Mouse (Mus musculus) intestine, postnatal 0 days (tissue): ENCODE results near the gene Frmd4a. TPM values are rescaled to one million over a fixed set of nuclear protein-coding genes. Genes with fewer than 3 reads are reported as not detected.
A peak's percentile ranks its signal among the peaks of the same experiment; 100 is the strongest.

Experiments
- ATAC-seq: fragments of 200-750 bp; cut with Nextera tagmentation; 2 replicates; pipeline ENCODE4 v1.8.0; 2017; ENCODE audit warnings: mild to moderate bottlenecking, moderate TSS enrichment, moderate library complexity
- H3K27ac ChIP-seq: fragments of 300-500 bp; sonication (generic); 2 replicates; pipeline ENCODE4 v1.5.1; 2014; ENCODE audit warnings: mild to moderate bottlenecking, low read depth, low read length, moderate library complexity
- H3K27me3 ChIP-seq: fragments of 300-500 bp; sonication (generic); replicated peaks from 2 replicates; pipeline ENCODE4 v1.6.1; 2014; ENCODE audit warnings: low read length, mixed read lengths; ENCODE audit not compliant: control insufficient read depth, insufficient read depth
- H3K36me3 ChIP-seq: fragments of 300-500 bp; sonication (generic); 2 replicates; pipeline ENCODE4 v1.6.1; 2014; ENCODE audit warnings: mild to moderate bottlenecking, moderate library complexity; ENCODE audit not compliant: control insufficient read depth, insufficient read depth
- H3K4me1 ChIP-seq: fragments of 300-500 bp; sonication (generic); replicated peaks from 2 replicates; pipeline ENCODE4 v1.6.1; 2014; ENCODE audit warnings: antibody characterized with exemption, low read length, mixed read lengths; ENCODE audit not compliant: control insufficient read depth, insufficient read depth
- H3K4me2 ChIP-seq: fragments of 300-500 bp; sonication (generic); replicated peaks from 2 replicates; pipeline ENCODE4 v1.6.1; 2014; ENCODE audit warnings: low read depth, mild to moderate bottlenecking, moderate library complexity
- H3K4me3 ChIP-seq: fragments of 300-500 bp; sonication (generic); 2 replicates; pipeline ENCODE4 v1.5.1; 2014; ENCODE audit warnings: low read depth, low read length
- H3K9ac ChIP-seq: fragments of 300-500 bp; sonication (generic); 2 replicates; pipeline ENCODE4 v1.6.1; 2014; ENCODE audit warnings: mild to moderate bottlenecking, low read depth, low read length
- H3K9me3 ChIP-seq: fragments of 300-500 bp; sonication (generic); 2 replicates; pipeline ENCODE4 v1.6.1; 2016; ENCODE audit warnings: mixed run types; ENCODE audit not compliant: control insufficient read depth
- CTCF ChIP-seq: sonication (generic); IDR thresholded peaks from 2 replicates; pipeline ENCODE4 v1.5.1; 2016; ENCODE audit warnings: low read depth, mild to moderate bottlenecking, control low read depth, antibody characterized with exemption, moderate library complexity
- WGBS: fragments of 180-500 bp; shearing (Covaris S2); extraction: QIAGEN DNeasy Blood & Tissue Kit; methylation state at CpG from one replicate; pipeline ENCODE4 v1.1.7; 2014; 5-methylcytosine and 5-hydroxymethylcytosine counted together
- polyA plus RNA-seq: library from polyadenylated mRNA; unstranded; fragments of >200 nt; fragmentation: Nextera tagmentation; extraction: Ambion mirVana; gene quantifications from 2 replicates; pipeline ENCODE4 v1.2.1, GENCODE M21; 2015

The Frmd4a gene
- polyA plus RNA-seq, 1 experiment from 2014 or later = 4.5 TPM

DNA sequence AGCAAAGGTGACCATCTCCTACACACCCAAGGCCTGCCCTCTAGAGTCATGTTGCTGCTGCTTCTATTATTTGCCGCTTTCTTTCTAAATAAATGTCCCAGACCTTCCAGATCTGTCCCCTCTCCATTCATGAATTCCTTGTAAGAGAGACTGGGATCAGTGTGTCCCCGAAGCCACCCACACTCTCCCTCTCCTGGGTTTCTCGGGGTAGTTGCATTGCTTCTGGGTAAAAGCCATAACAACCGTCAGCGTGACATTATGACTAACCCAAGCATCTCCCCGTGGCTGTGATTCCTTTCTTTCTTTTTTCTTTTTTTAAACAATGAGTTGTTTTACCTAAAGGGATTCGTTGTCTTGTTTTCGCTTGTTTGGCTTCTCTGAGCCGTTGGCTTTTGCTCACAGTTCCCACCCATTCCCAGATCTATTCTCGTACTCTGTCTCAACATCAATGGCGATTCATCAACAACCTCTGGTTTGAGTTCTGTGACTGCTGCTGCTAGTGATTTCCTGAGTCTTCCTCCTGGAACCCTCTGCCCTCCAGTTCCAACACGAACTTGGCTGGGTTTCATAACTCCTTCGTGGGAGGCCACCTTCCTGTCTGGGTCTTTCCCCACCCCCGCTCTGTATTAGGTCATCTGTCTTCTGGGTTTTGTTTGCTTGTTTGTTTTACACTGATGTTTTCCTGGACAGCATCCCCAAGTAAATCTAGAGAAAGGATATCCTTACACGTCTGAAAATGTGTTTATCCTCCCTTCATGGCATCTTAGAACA, 483.9 kb downstream of the Frmd4a start:
- Histone ChIP-seq H3K9ac (no peak overlapping the region), H3K4me2 (no peak overlapping the region), H3K9me3 (no peaks in the 10 kb centered on the region), H3K4me1 (no peaks in the 10 kb centered on the region), H3K4me3 (no peak overlapping the region), H3K27ac (no peak overlapping the region), H3K27me3 (no peaks in the 10 kb centered on the region), H3K36me3 (no peaks in the 10 kb centered on the region)
- TF ChIP-seq CTCF = no peak
- 68% methylated on average over 15 of the region's 15 CpGs for WGBS
- no peak for ATAC-seq

DNA sequence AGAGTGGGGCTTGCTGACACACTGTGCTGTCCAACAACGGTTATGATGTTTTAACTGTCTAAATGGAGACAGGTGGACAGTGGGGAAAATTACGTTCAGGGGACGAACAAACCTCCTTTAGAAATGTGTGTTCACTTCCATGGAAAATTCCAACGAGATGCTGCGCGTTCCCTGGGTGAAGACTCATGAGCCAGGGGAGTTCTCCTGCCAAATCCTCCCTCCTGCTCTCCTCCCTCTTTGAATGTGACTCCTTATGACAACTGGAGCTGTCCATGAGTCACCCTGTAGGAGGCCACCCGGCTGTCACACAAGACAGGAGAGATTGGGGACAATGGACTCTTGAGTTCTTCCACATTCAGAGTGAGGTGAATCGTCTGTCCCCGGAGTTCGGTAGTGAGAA, 486.9 kb downstream of the Frmd4a start:
- Histone ChIP-seq H3K4me3 (no peak overlapping the region), H3K36me3 (no peaks in the 10 kb centered on the region), H3K4me2 (no peak overlapping the region), H3K27me3 (no peaks in the 10 kb centered on the region), H3K9ac (no peak overlapping the region), H3K27ac (no peak overlapping the region; the same call in 1 of the 2 replicates), H3K9me3 (no peaks in the 10 kb centered on the region), H3K4me1 (0 out of 2 replicates have a peak, but pooled peaks cover 3% of the 10 kb centered on the region)
- no peak for TF ChIP-seq CTCF
- ATAC-seq = no peak
- 76% methylated on average over 10 of the region's 10 CpGs for WGBS

DNA sequence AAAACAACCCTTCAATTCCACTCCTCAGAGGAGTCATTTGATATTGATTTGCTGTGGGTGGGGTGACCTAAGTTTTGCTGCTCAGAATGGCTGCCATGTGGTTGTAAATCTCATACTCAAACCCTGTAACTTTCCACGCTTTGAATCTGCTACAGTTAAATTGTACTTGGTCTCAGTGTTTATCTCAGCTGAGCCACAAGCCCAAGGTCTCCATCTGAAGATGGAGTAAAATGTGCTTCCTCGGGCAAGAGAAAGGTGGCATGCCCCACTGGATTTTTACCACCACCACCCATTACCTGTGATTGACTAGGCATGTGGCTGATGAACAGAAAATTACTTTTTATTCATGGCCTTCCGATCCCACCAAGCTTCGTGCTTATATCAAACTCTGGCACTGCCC, 488.2 kb downstream of the Frmd4a start:
- no peak for ATAC-seq
- no peak overlapping the region for H3K4me2 ChIP-seq
- 76% methylated on average over 4 of the region's 4 CpGs for WGBS

DNA sequence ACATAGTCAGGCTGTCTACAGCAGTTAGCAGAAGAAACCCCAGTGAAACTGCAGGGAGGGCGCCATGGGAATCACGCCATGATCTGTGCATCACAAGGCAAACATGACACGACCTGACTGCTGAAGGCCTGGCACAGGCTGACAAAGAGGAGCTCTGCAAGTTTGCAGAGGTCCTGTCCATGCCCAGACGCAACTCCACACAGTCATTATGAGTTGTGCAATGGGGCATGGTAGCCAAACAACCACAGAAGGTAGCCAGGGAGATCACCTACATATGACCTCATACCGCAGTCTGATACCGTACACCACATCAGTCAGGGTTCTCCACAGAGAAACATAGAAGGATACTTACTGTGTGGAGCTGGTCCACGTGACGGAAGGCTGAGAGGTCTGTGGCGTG, 489.1 kb downstream of the Frmd4a start:
- Histone ChIP-seq H3K36me3 (no peaks in the 10 kb centered on the region), H3K27ac (no peak overlapping the region), H3K9me3 (no peaks in the 10 kb centered on the region), H3K27me3 (no peaks in the 10 kb centered on the region), H3K4me1 (0 out of 2 replicates have a peak, but pooled peaks cover 5% of the 10 kb centered on the region), H3K4me3 (no peak overlapping the region), H3K9ac (no peak overlapping the region), H3K4me2 (no peak overlapping the region)
- ATAC-seq = no peak
- no peak for TF ChIP-seq CTCF
- WGBS = 94% methylated on average over 9 of the region's 9 CpGs

More for the DNA sequence above, 488.2 kb downstream of the Frmd4a start:
- H3K9ac ChIP-seq = no peak overlapping the region
- TF ChIP-seq CTCF = no peak
- H3K9me3 ChIP-seq = no peaks in the 10 kb centered on the region
- H3K4me1 ChIP-seq = 0 out of 2 replicates have a peak, but pooled peaks cover 4% of the 10 kb centered on the region
- no peaks in the 10 kb centered on the region for H3K36me3 ChIP-seq
- no peak overlapping the region for H3K4me3 ChIP-seq
- H3K27ac ChIP-seq = no peak overlapping the region
- no peaks in the 10 kb centered on the region for H3K27me3 ChIP-seq

DNA sequence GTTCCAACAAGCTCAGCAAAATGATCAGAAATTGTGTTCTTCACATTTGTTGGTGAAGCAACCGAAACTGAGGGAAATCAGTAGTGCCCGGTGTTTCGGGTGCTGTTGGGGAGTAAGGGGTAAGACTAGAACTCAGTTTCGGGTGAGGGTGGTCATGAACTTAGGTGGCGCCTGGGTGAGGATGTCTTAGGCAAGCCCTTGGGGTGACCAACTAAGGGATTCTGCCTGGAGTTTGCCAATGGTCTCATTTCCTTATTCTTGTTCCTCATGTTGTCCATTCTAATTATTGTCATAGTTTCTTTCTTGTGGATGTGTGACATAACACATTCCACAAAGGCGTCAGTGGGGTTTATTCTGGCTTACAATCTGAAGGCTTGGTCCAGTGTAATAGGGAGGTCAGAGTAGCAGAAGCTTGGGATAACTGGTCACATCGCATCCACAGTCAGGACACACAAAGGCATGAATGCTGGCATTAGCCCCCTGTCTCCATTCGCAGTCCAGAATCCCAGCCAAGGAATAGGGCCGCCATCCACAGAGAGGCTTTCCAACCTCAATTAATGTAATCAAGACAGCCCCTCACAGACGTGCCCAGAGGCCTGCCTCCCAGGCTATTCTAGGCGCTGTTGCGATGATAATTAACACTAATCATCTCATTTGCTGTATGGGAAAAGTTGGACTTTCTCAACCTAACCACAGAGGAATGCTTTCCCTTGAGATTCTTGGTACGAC, 490.5 kb downstream of the Frmd4a start:
- Histone ChIP-seq H3K27me3 (no peaks in the 10 kb centered on the region), H3K36me3 (no peaks in the 10 kb centered on the region), H3K4me3 (no peak overlapping the region), H3K27ac (no peak overlapping the region), H3K4me1 (0 out of 2 replicates have a peak, but pooled peaks cover 5% of the 10 kb centered on the region), H3K4me2 (no peak overlapping the region), H3K9me3 (no peaks in the 10 kb centered on the region), H3K9ac (no peak overlapping the region)
- ATAC-seq = no peak
- no peak for TF ChIP-seq CTCF
- WGBS = 86% methylated on average over 13 of the region's 13 CpGs

DNA sequence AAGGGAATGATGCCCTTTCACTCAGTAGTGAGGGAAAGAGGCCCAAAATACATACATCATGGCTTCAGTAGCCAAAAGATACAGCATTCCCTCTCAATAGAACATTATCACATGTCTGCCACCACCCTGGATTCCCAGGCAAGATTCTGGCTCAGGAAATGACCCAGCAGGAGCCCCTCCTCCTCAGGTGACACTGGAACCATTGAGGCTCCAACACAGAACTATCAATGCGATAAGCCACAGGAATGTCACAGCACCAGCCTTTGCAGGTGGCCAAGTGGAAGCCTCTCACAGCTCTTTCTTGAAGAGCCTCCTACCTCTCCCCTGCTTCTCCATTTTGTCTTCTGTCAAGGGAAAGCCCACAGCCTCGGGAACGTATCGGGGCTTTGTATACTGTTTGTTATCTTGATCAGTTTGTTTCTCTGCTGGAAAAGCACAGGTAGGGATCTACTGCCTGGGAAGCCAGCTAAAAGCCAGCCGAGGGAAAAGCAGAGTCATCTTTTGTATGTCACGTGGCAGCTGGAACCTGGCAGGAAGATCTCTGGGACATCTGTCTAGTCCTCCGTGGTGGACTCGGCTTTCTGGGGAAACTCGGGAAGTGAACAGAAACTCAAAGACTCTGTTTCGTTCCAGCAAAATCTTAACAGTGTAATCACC, 491.6 kb downstream of the Frmd4a start:
- Histone ChIP-seq H3K27me3 (no peaks in the 10 kb centered on the region), H3K36me3 (no peaks in the 10 kb centered on the region), H3K4me3 (no peak overlapping the region), H3K9ac (no peak overlapping the region), H3K4me2 (peak overlapping the region; percentile 51), H3K27ac (no peak overlapping the region), H3K9me3 (no peaks in the 10 kb centered on the region), H3K4me1 (0 out of 2 replicates have a peak, but pooled peaks cover 5% of the 10 kb centered on the region)
- TF ChIP-seq CTCF = no peak
- ATAC-seq = no peak
- WGBS = 33% methylated on average over 10 of the region's 10 CpGs
